Mouse (Mus musculus) hindbrain, embryonic 16.5 days (tissue): Measurements from ENCODE around the gene Tmem239. TPM values are rescaled to one million over a fixed set of nuclear protein-coding genes. Genes with fewer than 3 reads are reported as not detected.
A peak's percentile ranks its signal among the peaks of the same experiment; 100 is the strongest.
"Not testable (repeated sequence)": the region's sequence is repeated elsewhere in the genome, so short reads cannot be mapped to it uniquely, and the experiment has no call there.

Experiments
- ATAC-seq: fragments of 200-750 bp; cut with Nextera tagmentation; 2 replicates; pipeline ENCODE4 v1.8.0; 2017; ENCODE audit warnings: moderate TSS enrichment, moderate library complexity
- H3K27ac ChIP-seq: fragments of 300-500 bp; sonication (generic); 2 replicates; pipeline ENCODE4 v1.5.1; 2014; ENCODE audit warnings: low read depth, mild to moderate bottlenecking, control low read depth, low read length, moderate library complexity
- H3K27me3 ChIP-seq: fragments of 300-500 bp; sonication (generic); replicated peaks from 2 replicates; pipeline ENCODE4 v1.6.1; 2014; ENCODE audit warnings: low read length; ENCODE audit not compliant: control insufficient read depth, insufficient read depth
- H3K36me3 ChIP-seq: fragments of 300-500 bp; sonication (generic); 2 replicates; pipeline ENCODE4 v1.6.1; 2014; ENCODE audit warnings: mild to moderate bottlenecking, low read length, moderate library complexity, mixed read lengths; ENCODE audit not compliant: control insufficient read depth, insufficient read depth
- H3K4me1 ChIP-seq: fragments of 300-500 bp; sonication (generic); 2 replicates; pipeline ENCODE4 v1.6.1; 2014; ENCODE audit warnings: low read depth, low read length; ENCODE audit not compliant: control insufficient read depth, insufficient read depth
- H3K4me2 ChIP-seq: fragments of 300-500 bp; sonication (generic); 2 replicates; pipeline ENCODE4 v1.6.1; 2014; ENCODE audit warnings: mild to moderate bottlenecking, low read length, control low read depth, moderate library complexity
- H3K4me3 ChIP-seq: fragments of 300-500 bp; sonication (generic); 2 replicates; pipeline ENCODE4 v1.5.1; 2014; ENCODE audit warnings: mild to moderate bottlenecking, low read length, control low read depth, moderate library complexity
- H3K9ac ChIP-seq: fragments of 300-500 bp; sonication (generic); 2 replicates; pipeline ENCODE4 v1.6.1; 2014; ENCODE audit warnings: low read depth, mild to moderate bottlenecking, control low read depth, low read length, moderate library complexity
- H3K9me3 ChIP-seq: fragments of 300-500 bp; sonication (generic); 2 replicates; pipeline ENCODE4 v1.6.1; 2014; ENCODE audit warnings: mild to moderate bottlenecking, low read length, moderate library complexity; ENCODE audit not compliant: control insufficient read depth
- WGBS: fragments of 180-500 bp; shearing (Covaris S2); extraction: QIAGEN DNeasy Blood & Tissue Kit; methylation state at CpG from one replicate; pipeline ENCODE4 v1.1.7; 2014; 5-methylcytosine and 5-hydroxymethylcytosine counted together
- polyA plus RNA-seq: library from polyadenylated mRNA; unstranded; fragments of >200 nt; fragmentation: Nextera tagmentation; extraction: Ambion mirVana; gene quantifications from 2 replicates; pipeline ENCODE4 v1.2.1, GENCODE M21; 2015

Tmem239 gene
- 0.12 and 0.28 TPM in 2 replicates for polyA plus RNA-seq

DNA sequence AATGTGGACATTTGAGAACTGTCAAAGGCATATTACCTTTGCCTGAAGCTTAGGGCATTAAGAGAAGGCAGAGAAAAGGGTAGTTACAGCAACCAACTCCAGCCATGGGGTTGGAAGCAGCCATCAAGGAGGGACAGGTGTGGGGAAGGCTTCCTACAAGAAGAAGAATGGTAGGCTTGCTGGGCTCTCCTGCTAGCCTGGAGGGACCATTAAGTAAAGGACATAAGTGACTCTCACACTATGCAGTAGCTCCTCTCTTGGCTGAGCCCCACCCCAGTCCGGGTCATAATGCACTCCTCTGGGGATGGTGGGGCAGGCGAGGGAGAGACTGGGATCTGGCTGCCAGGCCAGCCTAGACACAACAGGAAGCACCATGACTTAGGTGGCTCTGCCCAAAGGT lies at the start of gene Tmem239:
Tmem239 (plus strand) TSS at position 301 of the 400 bp plus-strand sequence.
- no peak within 1 kb of the TSS for H3K4me3 ChIP-seq

DNA sequence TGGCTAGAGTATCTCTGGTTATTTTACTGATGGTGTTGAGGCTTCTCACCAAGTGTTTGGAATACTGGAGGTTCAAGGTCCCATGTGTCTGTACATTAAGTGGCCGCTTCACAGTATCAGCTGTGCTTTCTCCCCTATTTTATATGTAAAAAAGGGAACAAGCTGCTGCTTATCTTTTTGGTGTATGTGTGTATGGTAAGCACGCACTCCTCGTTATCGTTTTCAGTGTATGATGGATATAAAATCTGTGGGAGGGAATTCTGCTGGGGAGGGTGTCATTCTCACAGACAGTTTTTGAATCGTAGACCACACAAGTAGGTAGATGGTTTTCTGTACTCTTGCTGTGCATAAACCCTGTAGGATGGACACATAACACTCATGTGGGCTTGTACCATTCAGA lies 48.7 kb upstream of the Tmem239 start:
- ATAC-seq = no peak
- Histone ChIP-seq H3K4me2 (no peak overlapping the region), H3K27ac (no peak overlapping the region), H3K36me3 (no peaks in the 10 kb centered on the region), H3K27me3 (peaks cover 28% of the 10 kb centered on the region), H3K9me3 (no peaks in the 10 kb centered on the region), H3K4me1 (no peaks in the 10 kb centered on the region; the same call in 1 of the 2 replicates), H3K9ac (no peak overlapping the region), H3K4me3 (no peak overlapping the region)
- WGBS = 93% methylated on average over 5 of the region's 5 CpGs

More for the DNA sequence above, at the start of gene Tmem239:
- ATAC-seq = no peak
- Histone ChIP-seq H3K4me2 (no peak within 1 kb of the TSS), H3K27me3 (no peaks in the 10 kb centered on the region), H3K27ac (no peak within 1 kb of the TSS), H3K9me3 (no peaks in the 10 kb centered on the region), H3K9ac (no peak within 1 kb of the TSS), H3K4me1 (no peaks in the 10 kb centered on the region), H3K36me3 (no peaks in the 10 kb centered on the region)
- 86% methylated on average over 2 of the region's 2 CpGs for WGBS

DNA sequence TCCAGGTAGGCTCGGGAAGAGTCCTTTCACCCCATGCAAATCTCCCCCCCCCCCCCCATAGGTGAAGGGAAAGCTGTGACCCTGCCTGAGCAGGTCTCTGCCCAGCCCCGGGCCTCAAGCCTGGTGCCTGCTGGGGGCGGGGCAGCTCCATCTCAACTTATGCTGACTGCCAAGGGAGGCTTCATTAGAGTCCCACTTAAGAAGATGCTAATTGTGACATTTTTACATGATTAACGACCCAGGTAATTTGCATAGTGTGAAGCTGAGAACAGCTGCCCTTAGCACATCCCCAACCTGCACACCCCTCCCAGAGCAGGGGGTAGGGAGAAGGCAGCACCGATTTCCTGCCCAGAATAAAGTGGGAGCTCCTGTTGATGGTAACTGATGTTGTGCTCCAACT lies 47.4 kb upstream of the Tmem239 start:
- no peak overlapping the region for H3K27ac ChIP-seq
- ATAC-seq = no peak
- 10% methylated on average over 5 of the region's 5 CpGs for WGBS
- no peaks in the 10 kb centered on the region for H3K36me3 ChIP-seq
- H3K4me2 ChIP-seq = no peak overlapping the region
- no peaks in the 10 kb centered on the region; the same call in 1 of the 2 replicates for H3K4me1 ChIP-seq
- peaks cover 37% of the 10 kb centered on the region for H3K27me3 ChIP-seq
- H3K4me3 ChIP-seq = no peak overlapping the region
- no peak overlapping the region for H3K9ac ChIP-seq
- no peaks in the 10 kb centered on the region for H3K9me3 ChIP-seq

DNA sequence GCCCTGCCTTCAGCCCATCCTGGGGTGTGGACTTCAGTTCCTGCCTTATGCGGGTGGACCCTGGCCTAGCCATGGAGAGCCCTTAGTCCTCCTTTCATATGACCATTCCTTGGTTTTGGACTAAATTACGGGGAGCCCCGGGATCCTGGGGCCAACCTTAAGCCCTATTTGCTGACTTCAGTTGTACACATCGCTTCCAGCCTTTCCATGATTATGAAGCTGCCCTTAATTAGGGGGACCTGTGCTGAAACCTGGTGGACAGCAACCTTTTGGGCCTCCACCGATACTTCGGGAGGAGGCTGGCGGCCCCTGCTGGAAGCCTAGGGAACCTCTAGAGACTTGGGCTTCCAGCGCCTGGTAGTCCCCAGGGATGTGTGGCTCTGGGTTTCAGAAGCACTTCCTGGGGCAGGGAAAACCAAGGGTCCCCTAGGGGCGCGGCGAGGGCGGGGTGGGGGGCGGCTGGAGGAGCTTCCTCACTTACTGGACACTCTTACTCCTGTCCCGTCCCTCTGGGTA lies 43.7 kb upstream of the Tmem239 start:
- Histone ChIP-seq H3K27ac (no peak overlapping the region), H3K9me3 (no peaks in the 10 kb centered on the region), H3K9ac (no peak overlapping the region), H3K4me1 (no peaks in the 10 kb centered on the region; the same call in 1 of the 2 replicates), H3K4me3 (no peak overlapping the region), H3K4me2 (no peak overlapping the region; the same call in 1 of the 2 replicates), H3K27me3 (peaks cover 40% of the 10 kb centered on the region), H3K36me3 (no peaks in the 10 kb centered on the region)
- WGBS = 7% methylated on average over 14 of the region's 14 CpGs
- peak; percentile 64; the same call in 1 of the 2 replicates for ATAC-seq

DNA sequence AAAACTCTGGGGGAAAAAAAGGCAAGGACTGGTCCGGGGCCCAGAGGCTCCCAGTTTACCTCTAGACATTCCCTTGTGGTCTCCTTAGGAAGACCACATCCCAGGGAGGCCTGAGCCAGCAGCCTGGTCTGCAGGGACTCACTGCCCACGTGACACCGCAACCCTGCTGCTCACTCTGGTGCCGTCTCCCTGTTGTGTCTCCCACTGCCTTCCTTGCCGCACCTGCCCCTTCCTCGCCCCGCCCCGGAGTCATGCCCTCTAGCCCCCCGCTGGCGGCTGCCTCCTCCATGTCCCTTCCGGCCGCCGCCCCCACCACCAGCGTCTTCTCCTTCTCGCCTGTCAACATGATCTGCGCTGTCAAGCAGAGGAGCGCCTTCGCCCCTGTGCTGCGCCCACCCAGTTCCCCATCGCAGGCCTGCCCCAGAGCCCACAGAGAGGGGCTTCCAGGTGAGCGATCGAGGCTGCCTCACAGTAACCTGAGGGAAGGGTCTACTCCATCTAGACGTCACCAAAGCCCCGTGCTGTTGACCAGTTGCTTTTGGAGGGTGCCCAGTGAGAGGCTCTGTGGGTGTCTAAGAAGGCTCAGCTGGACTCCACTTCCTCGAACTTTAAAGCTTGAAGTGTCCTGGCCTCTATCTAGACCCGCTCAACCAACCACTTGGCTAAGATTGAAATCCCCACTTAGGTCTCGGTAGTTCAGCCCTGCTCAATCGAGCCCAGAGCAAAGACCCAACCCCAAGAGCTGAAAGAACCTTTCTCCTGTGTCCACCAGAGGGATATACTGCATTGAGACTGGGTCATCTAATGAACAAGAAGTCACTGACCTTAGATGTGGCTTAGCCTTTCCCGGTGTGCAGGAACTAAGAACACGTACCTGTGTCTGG lies 40.8 kb upstream of the Tmem239 start:
- Histone ChIP-seq H3K9ac (peak overlapping the region; percentile 48), H3K27me3 (peaks cover 31% of the 10 kb centered on the region), H3K9me3 (no peaks in the 10 kb centered on the region), H3K4me3 (peak overlapping the region; percentile 25), H3K4me1 (no peaks in the 10 kb centered on the region; the same call in 1 of the 2 replicates), H3K27ac (no peak overlapping the region), H3K36me3 (no peaks in the 10 kb centered on the region), H3K4me2 (peak overlapping the region; percentile 53)
- WGBS = 9% methylated on average over 30 of the region's 30 CpGs
- ATAC-seq = peak; percentile 48; the same call in 1 of the 2 replicates

DNA sequence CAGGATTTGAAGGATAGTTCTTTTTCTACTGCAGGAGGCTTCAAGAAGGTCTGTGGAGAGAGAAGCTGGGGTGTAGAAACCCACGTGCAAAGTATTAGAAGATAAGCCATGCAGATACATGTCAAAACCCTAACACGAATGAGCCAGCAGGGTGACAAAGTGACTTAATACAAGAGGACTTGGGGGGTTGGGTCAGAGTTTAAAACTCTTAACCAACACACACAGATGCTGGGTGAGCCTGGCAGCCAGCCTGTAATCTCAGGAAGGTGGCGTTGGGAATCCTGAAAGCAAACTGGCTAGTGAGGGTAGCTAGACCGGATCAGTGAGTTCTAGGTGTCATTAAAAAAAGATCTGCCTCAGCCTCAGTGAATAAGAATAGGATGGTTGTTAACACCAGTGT lies 38.9 kb upstream of the Tmem239 start:
- Histone ChIP-seq H3K36me3 (no peaks in the 10 kb centered on the region), H3K4me2 (no peak overlapping the region), H3K9me3 (no peaks in the 10 kb centered on the region), H3K4me1 (no peaks in the 10 kb centered on the region; the same call in 1 of the 2 replicates), H3K9ac (no peak overlapping the region), H3K4me3 (no peak overlapping the region), H3K27ac (no peak overlapping the region), H3K27me3 (peaks cover 14% of the 10 kb centered on the region)
- no peak for ATAC-seq
- WGBS = 71% methylated on average over 4 of the region's 4 CpGs

DNA sequence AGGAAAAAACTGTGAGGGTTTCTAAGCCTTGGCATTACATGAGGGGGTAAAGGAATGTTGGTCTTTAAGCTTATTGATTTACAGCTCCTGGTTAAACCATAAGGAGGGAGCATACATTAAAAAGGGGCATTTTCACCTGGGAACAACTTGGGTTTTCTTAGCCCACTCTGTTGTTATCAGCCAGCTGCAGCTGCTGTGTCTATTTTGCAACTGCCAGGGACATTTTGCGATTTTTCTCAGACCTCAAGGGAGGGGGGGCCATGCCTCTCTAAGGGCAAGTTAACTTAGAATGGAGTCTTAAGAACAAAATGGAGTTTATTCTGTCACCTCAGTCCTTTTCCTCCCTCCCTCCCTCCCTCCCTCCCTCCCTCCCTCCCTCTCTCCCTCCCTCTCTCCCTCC lies 33.3 kb upstream of the Tmem239 start:
- ATAC-seq, H3K4me3 ChIP-seq, H3K9ac ChIP-seq, H3K27me3 ChIP-seq, H3K4me1 ChIP-seq, H3K9me3 ChIP-seq, H3K4me2 ChIP-seq, H3K27ac ChIP-seq, H3K36me3 ChIP-seq: not testable (repeated sequence)
- 68% methylated on average over 1 of the region's 1 CpGs for WGBS

DNA sequence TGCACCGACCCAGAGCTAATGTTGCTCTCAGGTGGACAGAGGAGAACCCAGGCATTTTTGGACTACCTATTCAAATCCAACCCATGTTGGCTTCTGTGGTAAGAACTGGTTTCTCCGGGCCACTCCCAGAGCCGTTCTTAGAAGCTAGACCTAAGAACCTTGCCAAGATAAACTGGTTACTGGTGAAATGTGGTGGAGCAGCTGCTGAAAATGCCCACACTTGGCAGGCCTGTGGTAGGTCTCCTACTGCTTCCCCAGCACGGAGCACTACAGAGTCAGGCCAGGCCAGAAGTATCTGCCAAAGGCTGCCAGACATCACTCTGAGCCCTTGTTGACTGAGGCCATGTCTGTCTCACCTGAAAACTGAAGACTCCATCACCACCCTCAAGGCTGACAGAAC lies 31.3 kb upstream of the Tmem239 start:
- no peak overlapping the region for H3K9ac ChIP-seq
- H3K9me3 ChIP-seq = no peaks in the 10 kb centered on the region
- no peak overlapping the region for H3K27ac ChIP-seq
- H3K4me1 ChIP-seq = no peaks in the 10 kb centered on the region
- no peak overlapping the region for H3K4me2 ChIP-seq
- H3K27me3 ChIP-seq = no peaks in the 10 kb centered on the region
- 79% methylated on average over 4 of the region's 4 CpGs for WGBS
- no peak for ATAC-seq
- no peaks in the 10 kb centered on the region for H3K36me3 ChIP-seq
- no peak overlapping the region for H3K4me3 ChIP-seq

DNA sequence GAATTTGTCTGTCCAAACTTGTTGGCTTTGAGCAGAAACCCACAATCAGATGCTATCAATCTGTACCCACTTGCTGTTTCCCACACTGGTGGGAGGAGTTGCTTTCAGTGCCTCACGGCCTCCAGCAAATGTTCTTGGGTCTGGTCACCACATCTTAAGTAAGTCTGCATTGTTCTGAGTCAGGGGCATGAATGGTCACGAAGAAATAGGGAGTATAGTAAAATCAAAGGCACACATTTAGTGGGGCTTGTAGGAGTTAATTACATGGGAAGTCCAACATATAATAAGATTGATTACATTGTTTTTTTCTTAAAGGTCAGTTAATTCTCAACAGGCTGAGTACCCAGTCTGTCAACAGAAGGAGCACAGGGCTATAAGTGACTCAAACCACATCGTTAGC lies 23.1 kb upstream of the Tmem239 start:
- ATAC-seq = no peak
- Histone ChIP-seq H3K4me2 (no peak overlapping the region), H3K27ac (no peak overlapping the region), H3K4me3 (no peak overlapping the region), H3K4me1 (no peaks in the 10 kb centered on the region), H3K9ac (no peak overlapping the region), H3K36me3 (no peaks in the 10 kb centered on the region), H3K9me3 (no peaks in the 10 kb centered on the region), H3K27me3 (no peaks in the 10 kb centered on the region)
- 41% methylated on average over 3 of the region's 3 CpGs for WGBS
